Mouse (Mus musculus): ENCODE data around the gene Tmem123. TPM values are rescaled to one million over a fixed set of nuclear protein-coding genes. Genes with fewer than 3 reads are reported as not detected.

Tmem123 gene
- polyA plus RNA-seq, 1 experiment from 2014 or later = 133 TPM

GRCm38 (mm10) chr9:7772361-7772760, 8.5 kb downstream of the Tmem123 start:
- Histone ChIP-seq H3K27ac (ENCODE audit: low read depth, low read length) (no peak overlapping the region), H3K9me3 (ENCODE audit: control insufficient read depth, low read length) (no peaks in the 10 kb centered on the region), H3K4me1 (replicated peaks; ENCODE audit: control insufficient read depth, insufficient read depth, low read length) (no peaks in the 10 kb centered on the region), H3K27me3 (ENCODE audit: control insufficient read depth, insufficient read depth, low read length) (no peaks in the 10 kb centered on the region), H3K9ac (ENCODE audit: low read depth, low read length) (no peak overlapping the region), H3K36me3 (ENCODE audit: control insufficient read depth, insufficient read depth, low read length) (no peaks in the 10 kb centered on the region), H3K4me2 (replicated peaks; ENCODE audit: low read depth, low read length) (no peak overlapping the region), H3K4me3 (ENCODE audit: low read depth, low read length) (no peak overlapping the region)
- DNase-seq (ENCODE audit: low spot score) (no peak), ATAC-seq (ENCODE audit: low FRiP score) (no peak)
- 86% methylated on average over 2 of the region's 2 CpGs for WGBS

GRCm38 (mm10) chr9:7772773-7773454, 9.1 kb downstream of the Tmem123 start:
- no peak overlapping the region for H3K4me3 ChIP-seq (ENCODE audit: low read depth, low read length)
- DNase-seq (ENCODE audit: low spot score) (no peak), ATAC-seq (ENCODE audit: low FRiP score) (no peak)
- no peaks in the 10 kb centered on the region for H3K4me1 ChIP-seq (replicated peaks; ENCODE audit: control insufficient read depth, insufficient read depth, low read length)
- no peaks in the 10 kb centered on the region for H3K9me3 ChIP-seq (ENCODE audit: control insufficient read depth, low read length)
- WGBS = 76% methylated on average over 4 of the region's 4 CpGs
- no peak overlapping the region for H3K27ac ChIP-seq (ENCODE audit: low read depth, low read length)
- no peaks in the 10 kb centered on the region for H3K27me3 ChIP-seq (ENCODE audit: control insufficient read depth, insufficient read depth, low read length)
- no peak overlapping the region for H3K9ac ChIP-seq (ENCODE audit: low read depth, low read length)
- H3K4me2 ChIP-seq (replicated peaks; ENCODE audit: low read depth, low read length) = no peak overlapping the region
- H3K36me3 ChIP-seq (ENCODE audit: control insufficient read depth, insufficient read depth, low read length) = no peaks in the 10 kb centered on the region

GRCm38 (mm10) chr9:7773686-7774085, 9.8 kb downstream of the Tmem123 start:
- WGBS = 91% methylated on average over 5 of the region's 5 CpGs
- DNase-seq (ENCODE audit: low spot score) = no peak

GRCm38 (mm10) chr9:7774538-7774937, 10.7 kb downstream of the Tmem123 start:
- Histone ChIP-seq H3K4me3 (ENCODE audit: low read depth, low read length) (no peak overlapping the region), H3K4me1 (replicated peaks; ENCODE audit: control insufficient read depth, insufficient read depth, low read length) (no peaks in the 10 kb centered on the region), H3K36me3 (ENCODE audit: control insufficient read depth, insufficient read depth, low read length) (no peaks in the 10 kb centered on the region), H3K4me2 (replicated peaks; ENCODE audit: low read depth, low read length) (no peak overlapping the region), H3K27ac (ENCODE audit: low read depth, low read length) (no peak overlapping the region), H3K9me3 (ENCODE audit: control insufficient read depth, low read length) (no peaks in the 10 kb centered on the region), H3K27me3 (ENCODE audit: control insufficient read depth, insufficient read depth, low read length) (no peaks in the 10 kb centered on the region), H3K9ac (ENCODE audit: low read depth, low read length) (no peak overlapping the region)
- DNase-seq (ENCODE audit: low spot score) (no peak), ATAC-seq (ENCODE audit: low FRiP score) (no peak)
- 94% methylated on average over 10 of the region's 10 CpGs for WGBS

More at GRCm38 (mm10) chr9:7773686-7774085, 9.8 kb downstream of the Tmem123 start:
- no peaks in the 10 kb centered on the region for H3K36me3 ChIP-seq (ENCODE audit: control insufficient read depth, insufficient read depth, low read length)
- H3K9me3 ChIP-seq (ENCODE audit: control insufficient read depth, low read length) = no peaks in the 10 kb centered on the region
- H3K4me1 ChIP-seq (replicated peaks; ENCODE audit: control insufficient read depth, insufficient read depth, low read length) = no peaks in the 10 kb centered on the region
- H3K9ac ChIP-seq (ENCODE audit: low read depth, low read length) = no peak overlapping the region
- no peak overlapping the region for H3K27ac ChIP-seq (ENCODE audit: low read depth, low read length)
- no peak overlapping the region for H3K4me3 ChIP-seq (ENCODE audit: low read depth, low read length)
- H3K4me2 ChIP-seq (replicated peaks; ENCODE audit: low read depth, low read length) = no peak overlapping the region
- ATAC-seq (ENCODE audit: low FRiP score) = no peak
- no peaks in the 10 kb centered on the region for H3K27me3 ChIP-seq (ENCODE audit: control insufficient read depth, insufficient read depth, low read length)

GRCm38 (mm10) chr9:7775011-7775410, 11.2 kb downstream of the Tmem123 start:
- Histone ChIP-seq H3K27ac (ENCODE audit: low read depth, low read length) (no peak overlapping the region), H3K9ac (ENCODE audit: low read depth, low read length) (no peak overlapping the region), H3K4me3 (ENCODE audit: low read depth, low read length) (no peak overlapping the region), H3K4me2 (replicated peaks; ENCODE audit: low read depth, low read length) (no peak overlapping the region), H3K27me3 (ENCODE audit: control insufficient read depth, insufficient read depth, low read length) (no peaks in the 10 kb centered on the region), H3K4me1 (replicated peaks; ENCODE audit: control insufficient read depth, insufficient read depth, low read length) (no peaks in the 10 kb centered on the region), H3K9me3 (ENCODE audit: control insufficient read depth, low read length) (no peaks in the 10 kb centered on the region), H3K36me3 (ENCODE audit: control insufficient read depth, insufficient read depth, low read length) (no peaks in the 10 kb centered on the region)
- DNase-seq (ENCODE audit: low spot score) = no peak
- ATAC-seq (ENCODE audit: low FRiP score) = no peak
- 98% methylated on average over 2 of the region's 2 CpGs for WGBS

GRCm38 (mm10) chr9:7775986-7776385, 12.1 kb downstream of the Tmem123 start:
- ATAC-seq (ENCODE audit: low FRiP score) (no peak), DNase-seq (ENCODE audit: low spot score) (no peak)
- H3K27me3 ChIP-seq (ENCODE audit: control insufficient read depth, insufficient read depth, low read length) = no peaks in the 10 kb centered on the region
- no peaks in the 10 kb centered on the region for H3K9me3 ChIP-seq (ENCODE audit: control insufficient read depth, low read length)
- 87% methylated on average over 3 of the region's 3 CpGs for WGBS
- H3K27ac ChIP-seq (ENCODE audit: low read depth, low read length) = no peak overlapping the region
- H3K4me1 ChIP-seq (replicated peaks; ENCODE audit: control insufficient read depth, insufficient read depth, low read length) = no peaks in the 10 kb centered on the region
- no peak overlapping the region for H3K4me3 ChIP-seq (ENCODE audit: low read depth, low read length)
- H3K9ac ChIP-seq (ENCODE audit: low read depth, low read length) = no peak overlapping the region
- H3K4me2 ChIP-seq (replicated peaks; ENCODE audit: low read depth, low read length) = no peak overlapping the region
- H3K36me3 ChIP-seq (ENCODE audit: control insufficient read depth, insufficient read depth, low read length) = no peaks in the 10 kb centered on the region

GRCm38 (mm10) chr9:7776940-7777339, 13.1 kb downstream of the Tmem123 start:
- H3K27ac ChIP-seq (ENCODE audit: low read depth, low read length) = no peak overlapping the region
- no peak overlapping the region for H3K4me2 ChIP-seq (replicated peaks; ENCODE audit: low read depth, low read length)
- ATAC-seq (ENCODE audit: low FRiP score) = no peak
- no peaks in the 10 kb centered on the region for H3K36me3 ChIP-seq (ENCODE audit: control insufficient read depth, insufficient read depth, low read length)
- H3K9me3 ChIP-seq (ENCODE audit: control insufficient read depth, low read length) = no peaks in the 10 kb centered on the region
- no peak for DNase-seq (ENCODE audit: low spot score)
- no peak overlapping the region for H3K4me3 ChIP-seq (ENCODE audit: low read depth, low read length)
- no peaks in the 10 kb centered on the region for H3K4me1 ChIP-seq (replicated peaks; ENCODE audit: control insufficient read depth, insufficient read depth, low read length)
- H3K9ac ChIP-seq (ENCODE audit: low read depth, low read length) = no peak overlapping the region
- no peaks in the 10 kb centered on the region for H3K27me3 ChIP-seq (ENCODE audit: control insufficient read depth, insufficient read depth, low read length)
- WGBS = 100% methylated on average over 1 of the region's 1 CpGs

GRCm38 (mm10) chr9:7777652-7778051, 13.8 kb downstream of the Tmem123 start:
- Histone ChIP-seq H3K9me3 (ENCODE audit: control insufficient read depth, low read length) (no peaks in the 10 kb centered on the region), H3K36me3 (ENCODE audit: control insufficient read depth, insufficient read depth, low read length) (no peaks in the 10 kb centered on the region), H3K4me1 (replicated peaks; ENCODE audit: control insufficient read depth, insufficient read depth, low read length) (no peaks in the 10 kb centered on the region), H3K27me3 (ENCODE audit: control insufficient read depth, insufficient read depth, low read length) (no peaks in the 10 kb centered on the region), H3K4me3 (ENCODE audit: low read depth, low read length) (no peak overlapping the region), H3K9ac (ENCODE audit: low read depth, low read length) (no peak overlapping the region), H3K27ac (ENCODE audit: low read depth, low read length) (no peak overlapping the region), H3K4me2 (replicated peaks; ENCODE audit: low read depth, low read length) (no peak overlapping the region)
- ATAC-seq (ENCODE audit: low FRiP score) (no peak), DNase-seq (ENCODE audit: low spot score) (no peak)
- WGBS = 90% methylated on average over 1 of the region's 1 CpGs

GRCm38 (mm10) chr9:7778771-7779170, 14.9 kb downstream of the Tmem123 start:
- H3K36me3 ChIP-seq (ENCODE audit: control insufficient read depth, insufficient read depth, low read length) = no peaks in the 10 kb centered on the region
- no peak for ATAC-seq (ENCODE audit: low FRiP score)

More at GRCm38 (mm10) chr9:7778771-7779170, 14.9 kb downstream of the Tmem123 start:
- no peaks in the 10 kb centered on the region for H3K9me3 ChIP-seq (ENCODE audit: control insufficient read depth, low read length)
- no peak overlapping the region for H3K9ac ChIP-seq (ENCODE audit: low read depth, low read length)
- no peak overlapping the region for H3K4me3 ChIP-seq (ENCODE audit: low read depth, low read length)
- H3K27me3 ChIP-seq (ENCODE audit: control insufficient read depth, insufficient read depth, low read length) = no peaks in the 10 kb centered on the region
- no peaks in the 10 kb centered on the region for H3K4me1 ChIP-seq (replicated peaks; ENCODE audit: control insufficient read depth, insufficient read depth, low read length)
- no peak for DNase-seq (ENCODE audit: low spot score)
- WGBS = 91% methylated on average over 7 of the region's 7 CpGs
- no peak overlapping the region for H3K4me2 ChIP-seq (replicated peaks; ENCODE audit: low read depth, low read length)
- H3K27ac ChIP-seq (ENCODE audit: low read depth, low read length) = no peak overlapping the region

All from hindbrain, embryonic 11.5 days (tissue).